Mouse (Mus musculus): Measurements from ENCODE around the gene Tac4. TPM values are rescaled to one million over a fixed set of nuclear protein-coding genes. Genes with fewer than 3 reads are reported as not detected.

Tac4 gene
- polyA plus RNA-seq, 1 experiment from 2014 or later = not detected

DNA sequence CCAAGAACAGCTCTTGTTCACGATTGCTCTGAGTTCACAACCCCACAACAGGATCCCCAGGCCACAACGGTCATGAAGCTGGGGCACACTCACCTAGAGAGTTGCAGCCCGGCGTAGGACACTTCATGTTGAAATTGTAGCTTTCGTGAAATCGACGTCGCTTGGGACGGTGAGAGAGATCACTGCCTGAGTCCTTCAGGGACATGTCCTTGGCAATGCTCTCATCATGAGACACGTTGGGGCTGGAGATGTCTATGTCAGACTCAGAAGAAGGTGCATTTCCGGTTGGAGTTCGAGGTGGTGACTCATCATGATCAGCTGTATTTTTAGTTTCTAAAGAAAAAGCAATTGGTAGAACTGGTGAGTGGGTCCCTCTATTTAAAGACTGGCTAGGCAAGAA is 38.6 kb downstream of the Tac4 start:
- no peaks in the 10 kb centered on the region for H3K27me3 ChIP-seq (ENCODE audit: control insufficient read depth, insufficient read depth, low read depth, low read length)
- H3K4me3 ChIP-seq (ENCODE audit: low read depth, low read length) = no peak overlapping the region
- no peaks in the 10 kb centered on the region for H3K4me1 ChIP-seq (ENCODE audit: control insufficient read depth, insufficient read depth, low read length)
- ATAC-seq = no peak
- no peak overlapping the region for H3K4me2 ChIP-seq (ENCODE audit: low read length)
- H3K9me3 ChIP-seq (replicated peaks; ENCODE audit: control insufficient read depth, low read length, poor library complexity, severe bottlenecking) = no peaks in the 10 kb centered on the region
- 97% methylated on average over 12 of the region's 12 CpGs for WGBS
- H3K36me3 ChIP-seq (ENCODE audit: control insufficient read depth, insufficient read depth, low read length) = peaks cover 18% of the 10 kb centered on the region; the same call in 1 of the 2 replicates
- no peak overlapping the region for H3K27ac ChIP-seq (ENCODE audit: low read length)
- H3K9ac ChIP-seq (ENCODE audit: low read depth, low read length) = no peak overlapping the region

DNA sequence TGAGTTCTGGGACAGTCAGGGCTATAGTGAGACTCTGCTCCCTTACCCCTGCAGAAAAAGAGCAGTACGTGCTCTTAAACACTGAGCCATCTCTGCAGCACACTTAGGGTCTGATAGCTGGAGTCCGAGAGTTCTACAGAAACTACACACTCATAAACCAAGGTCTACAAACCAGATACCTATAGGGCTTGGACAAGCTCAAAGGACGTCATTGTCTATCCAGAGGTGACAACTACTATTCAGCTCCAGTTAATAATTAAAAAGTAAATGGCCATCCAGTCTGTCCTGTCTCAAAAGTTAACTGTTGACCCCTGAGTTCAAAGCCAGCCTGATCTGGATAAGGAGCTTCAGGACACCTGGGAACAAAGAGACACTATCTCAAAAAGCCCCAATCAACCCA is 40.4 kb downstream of the Tac4 start:
- ATAC-seq = no peak
- Histone ChIP-seq H3K27me3 (ENCODE audit: control insufficient read depth, insufficient read depth, low read depth, low read length) (no peaks in the 10 kb centered on the region), H3K36me3 (ENCODE audit: control insufficient read depth, insufficient read depth, low read length) (peaks cover 23% of the 10 kb centered on the region), H3K27ac (ENCODE audit: low read length) (no peak overlapping the region), H3K4me3 (ENCODE audit: low read depth, low read length) (no peak overlapping the region), H3K4me2 (ENCODE audit: low read length) (no peak overlapping the region), H3K9me3 (replicated peaks; ENCODE audit: control insufficient read depth, low read length, poor library complexity, severe bottlenecking) (no peaks in the 10 kb centered on the region), H3K4me1 (ENCODE audit: control insufficient read depth, insufficient read depth, low read length) (no peaks in the 10 kb centered on the region), H3K9ac (ENCODE audit: low read depth, low read length) (no peak overlapping the region)
- 97% methylated on average over 3 of the region's 3 CpGs for WGBS

DNA sequence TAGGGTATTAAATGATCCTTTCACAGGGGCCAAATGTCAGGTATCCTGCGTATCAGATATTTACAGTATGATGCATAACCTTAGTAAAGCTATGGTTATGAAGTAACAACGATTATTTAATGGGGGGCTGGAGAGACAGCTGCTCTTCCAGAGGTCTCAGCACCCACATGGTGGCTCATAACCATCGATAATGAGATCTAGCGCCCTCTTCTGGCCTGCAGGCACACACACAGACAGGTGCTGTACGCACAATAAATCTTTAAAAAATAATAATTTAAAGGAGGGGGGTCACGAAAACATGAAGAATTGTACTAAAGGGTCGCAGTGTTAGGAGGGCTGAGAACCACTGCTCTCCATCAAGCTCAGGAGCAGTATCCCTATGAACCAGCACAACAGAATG is 44.3 kb downstream of the Tac4 start:
- Histone ChIP-seq H3K36me3 (ENCODE audit: control insufficient read depth, insufficient read depth, low read length) (peaks cover 13% of the 10 kb centered on the region; the same call in 1 of the 2 replicates), H3K9me3 (replicated peaks; ENCODE audit: control insufficient read depth, low read length, poor library complexity, severe bottlenecking) (no peaks in the 10 kb centered on the region), H3K9ac (ENCODE audit: low read depth, low read length) (no peak overlapping the region), H3K4me3 (ENCODE audit: low read depth, low read length) (no peak overlapping the region), H3K27ac (ENCODE audit: low read length) (no peak overlapping the region), H3K4me1 (ENCODE audit: control insufficient read depth, insufficient read depth, low read length) (peaks cover 11% of the 10 kb centered on the region), H3K27me3 (ENCODE audit: control insufficient read depth, insufficient read depth, low read depth, low read length) (no peaks in the 10 kb centered on the region), H3K4me2 (ENCODE audit: low read length) (no peak overlapping the region)
- no peak for ATAC-seq
- WGBS = 95% methylated on average over 7 of the region's 7 CpGs

DNA sequence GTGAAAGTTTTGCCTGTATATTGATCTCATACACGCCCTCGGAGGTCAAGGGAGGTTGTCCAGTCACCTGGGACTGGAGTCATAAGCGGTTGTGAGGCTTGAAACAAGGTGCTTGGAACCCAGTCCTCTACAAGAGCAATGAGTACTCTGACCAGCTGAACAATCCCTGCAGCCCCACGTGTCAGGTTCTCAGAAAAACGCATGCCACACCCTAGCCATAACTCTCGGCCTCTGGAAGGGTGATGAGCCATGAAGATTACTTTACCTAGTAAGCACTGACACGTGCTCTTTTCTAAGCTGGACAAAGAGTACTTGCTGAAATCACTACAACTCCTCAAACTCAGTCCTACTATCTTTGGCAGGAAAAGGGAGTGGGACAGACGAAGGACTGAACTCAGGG is 46.2 kb downstream of the Tac4 start:
- H3K9ac ChIP-seq (ENCODE audit: low read depth, low read length) = no peak overlapping the region
- no peak for ATAC-seq
- H3K4me2 ChIP-seq (ENCODE audit: low read length) = no peak overlapping the region

DNA sequence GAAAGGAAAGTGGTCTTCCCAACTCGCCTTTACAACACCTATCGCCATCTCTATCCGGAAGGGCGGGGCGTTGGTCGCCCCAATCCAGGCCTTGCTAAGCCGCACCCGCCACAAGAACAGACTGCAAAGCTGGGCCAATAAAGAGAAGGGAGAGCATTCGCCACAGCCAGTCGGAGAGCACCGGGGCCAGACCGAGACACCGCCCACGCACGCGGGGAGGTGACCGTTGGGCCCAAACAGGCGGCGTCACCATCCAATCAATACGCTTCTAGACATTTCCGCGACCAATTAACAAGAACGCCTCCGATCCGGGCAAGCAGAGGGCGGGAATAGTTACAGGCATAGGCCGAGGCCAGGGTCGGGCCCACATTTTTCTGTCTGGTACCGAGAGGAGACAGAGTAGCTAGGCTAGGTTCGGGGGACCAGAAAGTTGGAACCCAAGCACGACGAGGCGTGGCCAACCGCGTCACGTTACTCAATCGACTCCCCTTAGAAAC is 48.2 kb downstream of the Tac4 start:
- Histone ChIP-seq H3K9me3 (replicated peaks; ENCODE audit: control insufficient read depth, low read length, poor library complexity, severe bottlenecking) (no peaks in the 10 kb centered on the region), H3K27me3 (ENCODE audit: control insufficient read depth, insufficient read depth, low read depth, low read length) (no peaks in the 10 kb centered on the region), H3K9ac (ENCODE audit: low read depth, low read length) (peak overlapping the region; percentile 82), H3K36me3 (ENCODE audit: control insufficient read depth, insufficient read depth, low read length) (peaks cover 6% of the 10 kb centered on the region; the same call in 1 of the 2 replicates), H3K27ac (ENCODE audit: low read length) (peak overlapping the region; percentile 93), H3K4me1 (ENCODE audit: control insufficient read depth, insufficient read depth, low read length) (peaks cover 20% of the 10 kb centered on the region), H3K4me2 (ENCODE audit: low read length) (peak overlapping the region; percentile 82), H3K4me3 (ENCODE audit: low read depth, low read length) (peak overlapping the region; percentile 71)
- ATAC-seq = peak; percentile 97
- under 1% methylated on average over 35 of the region's 37 CpGs for WGBS

More for the DNA sequence above, 46.2 kb downstream of the Tac4 start:
- H3K9me3 ChIP-seq (replicated peaks; ENCODE audit: control insufficient read depth, low read length, poor library complexity, severe bottlenecking) = no peaks in the 10 kb centered on the region
- peaks cover 20% of the 10 kb centered on the region for H3K4me1 ChIP-seq (ENCODE audit: control insufficient read depth, insufficient read depth, low read length)
- no peak overlapping the region for H3K4me3 ChIP-seq (ENCODE audit: low read depth, low read length)
- no peaks in the 10 kb centered on the region for H3K27me3 ChIP-seq (ENCODE audit: control insufficient read depth, insufficient read depth, low read depth, low read length)
- peaks cover 7% of the 10 kb centered on the region; the same call in 1 of the 2 replicates for H3K36me3 ChIP-seq (ENCODE audit: control insufficient read depth, insufficient read depth, low read length)
- H3K27ac ChIP-seq (ENCODE audit: low read length) = no peak overlapping the region
- 88% methylated on average over 8 of the region's 8 CpGs for WGBS

DNA sequence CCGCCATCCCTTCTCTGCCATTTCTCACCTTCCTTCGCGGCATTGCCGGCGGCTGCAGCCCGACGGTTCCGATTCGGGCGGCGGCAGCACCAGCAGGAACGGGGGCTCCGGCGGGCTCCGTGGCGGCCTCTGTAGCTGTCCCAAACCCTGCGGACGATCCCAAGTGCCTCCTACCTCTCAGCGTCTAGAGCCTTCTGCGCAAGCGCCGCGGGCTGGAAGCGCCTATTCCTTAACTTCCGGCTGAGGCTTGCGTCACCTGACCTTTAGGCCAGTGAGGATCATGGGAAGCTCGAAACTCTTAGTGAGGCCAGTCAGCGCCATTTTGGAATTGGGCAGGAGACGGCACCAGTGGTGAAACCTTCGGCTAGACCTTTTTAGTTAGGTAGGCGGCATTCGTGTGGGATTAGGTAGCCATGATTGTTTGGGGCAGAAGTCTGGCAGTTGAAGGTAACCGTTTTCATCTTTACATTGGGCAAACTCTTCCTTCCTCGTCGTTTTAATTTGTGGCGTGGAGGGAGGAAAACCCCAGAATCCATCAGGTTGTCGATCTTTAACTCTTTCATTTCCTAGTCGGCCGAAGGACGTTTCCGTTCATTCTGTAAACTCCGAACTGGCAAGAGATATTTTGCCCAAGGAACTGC is 48.8 kb downstream of the Tac4 start, which contains the start of gene Kat7:
TSS of gene Kat7 (minus strand) at position 240 of the 641 bp plus-strand sequence.
- Histone ChIP-seq H3K4me3 (ENCODE audit: low read depth, low read length) (peak within 1 kb of the TSS; percentile 71), H3K36me3 (ENCODE audit: control insufficient read depth, insufficient read depth, low read length) (peaks cover 6% of the 10 kb centered on the region; the same call in 1 of the 2 replicates), H3K4me2 (ENCODE audit: low read length) (peak within 1 kb of the TSS; percentile 85), H3K4me1 (ENCODE audit: control insufficient read depth, insufficient read depth, low read length) (peaks cover 20% of the 10 kb centered on the region), H3K27ac (ENCODE audit: low read length) (peak within 1 kb of the TSS; percentile 93), H3K9ac (ENCODE audit: low read depth, low read length) (peak within 1 kb of the TSS; percentile 82), H3K9me3 (replicated peaks; ENCODE audit: control insufficient read depth, low read length, poor library complexity, severe bottlenecking) (no peaks in the 10 kb centered on the region), H3K27me3 (ENCODE audit: control insufficient read depth, insufficient read depth, low read depth, low read length) (no peaks in the 10 kb centered on the region)
- WGBS = under 1% methylated on average over 42 of the region's 42 CpGs
- ATAC-seq = peak; percentile 94

DNA sequence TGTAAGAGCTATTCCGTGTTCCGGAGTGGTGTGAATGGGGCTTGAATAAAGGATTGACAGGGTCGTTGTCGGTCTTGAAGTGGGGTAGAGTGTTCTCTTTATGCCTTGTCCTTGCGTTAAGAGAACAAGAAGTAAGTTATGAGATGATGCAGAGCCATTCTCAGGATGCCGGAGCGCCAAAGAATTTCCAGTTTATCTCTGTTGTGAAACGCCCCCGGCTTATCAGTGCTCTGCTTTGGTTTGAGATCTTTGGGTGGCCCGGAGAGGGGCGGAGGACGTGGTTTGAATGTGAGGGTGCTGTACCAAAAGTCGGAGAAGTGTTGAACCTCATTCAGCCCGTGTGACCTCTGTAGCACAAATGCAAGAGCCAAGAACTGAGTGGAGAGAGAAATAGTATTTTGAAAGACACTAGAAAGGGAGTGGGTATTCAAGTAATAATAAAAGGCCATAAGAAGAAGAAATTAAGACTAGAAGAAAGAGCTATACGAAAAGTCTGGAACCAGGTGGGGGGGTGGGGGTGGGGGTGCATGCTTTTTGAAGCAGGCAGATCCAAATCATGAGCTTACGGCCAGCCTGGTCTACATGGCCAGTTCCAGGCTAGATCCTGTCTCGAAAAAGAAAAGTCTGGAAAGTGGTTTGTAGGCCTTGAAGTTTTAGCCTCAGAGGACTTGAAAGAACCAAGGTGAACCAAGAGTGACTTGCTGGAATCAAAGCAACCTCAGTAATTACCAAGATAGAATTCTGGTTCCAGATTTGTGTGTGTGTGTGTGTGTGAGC is 49.5 kb downstream of the Tac4 start:
- peak overlapping the region; percentile 71 for H3K9ac ChIP-seq (ENCODE audit: low read depth, low read length)
- WGBS = 5% methylated on average over 17 of the region's 17 CpGs
- no peaks in the 10 kb centered on the region for H3K27me3 ChIP-seq (ENCODE audit: control insufficient read depth, insufficient read depth, low read depth, low read length)
- peaks cover under 1% of the 10 kb centered on the region; the same call in 1 of the 2 replicates for H3K36me3 ChIP-seq (ENCODE audit: control insufficient read depth, insufficient read depth, low read length)
- ATAC-seq = no peak
- peaks cover 20% of the 10 kb centered on the region for H3K4me1 ChIP-seq (ENCODE audit: control insufficient read depth, insufficient read depth, low read length)
- no peaks in the 10 kb centered on the region for H3K9me3 ChIP-seq (replicated peaks; ENCODE audit: control insufficient read depth, low read length, poor library complexity, severe bottlenecking)
- peak overlapping the region; percentile 71 for H3K4me3 ChIP-seq (ENCODE audit: low read depth, low read length)
- H3K4me2 ChIP-seq (ENCODE audit: low read length) = peak overlapping the region; percentile 85
- H3K27ac ChIP-seq (ENCODE audit: low read length) = peak overlapping the region; percentile 83

DNA sequence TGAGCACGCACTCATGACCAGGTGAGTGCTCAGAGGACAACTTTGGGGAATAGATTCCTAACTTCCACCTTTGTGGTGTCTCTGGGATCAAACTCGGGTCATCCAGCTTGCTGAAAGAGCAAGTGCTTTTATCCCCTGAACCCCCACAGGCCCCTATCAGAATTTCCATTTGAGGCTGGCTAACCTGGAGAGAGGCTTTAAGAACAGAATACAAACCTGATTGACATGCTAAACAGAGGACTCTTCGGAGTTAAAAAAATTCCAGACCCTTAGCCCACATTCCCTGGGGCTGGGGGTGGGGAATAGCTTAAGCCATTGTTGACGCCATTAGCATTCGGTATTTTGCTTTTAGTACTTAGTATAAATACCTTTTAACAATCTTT is 50.1 kb downstream of the Tac4 start:
- peak overlapping the region; percentile 71; the same call in 1 of the 2 replicates for H3K4me3 ChIP-seq (ENCODE audit: low read depth, low read length)
- WGBS = 10% methylated on average over 5 of the region's 5 CpGs

More for the DNA sequence above, 50.1 kb downstream of the Tac4 start:
- Histone ChIP-seq H3K9ac (ENCODE audit: low read depth, low read length) (no peak overlapping the region), H3K9me3 (replicated peaks; ENCODE audit: control insufficient read depth, low read length, poor library complexity, severe bottlenecking) (no peaks in the 10 kb centered on the region), H3K4me1 (ENCODE audit: control insufficient read depth, insufficient read depth, low read length) (peaks cover 20% of the 10 kb centered on the region), H3K27ac (ENCODE audit: low read length) (no peak overlapping the region), H3K27me3 (ENCODE audit: control insufficient read depth, insufficient read depth, low read depth, low read length) (no peaks in the 10 kb centered on the region), H3K4me2 (ENCODE audit: low read length) (peak overlapping the region; percentile 85), H3K36me3 (ENCODE audit: control insufficient read depth, insufficient read depth, low read length) (no peaks in the 10 kb centered on the region)
- no peak for ATAC-seq
